Mouse (Mus musculus): ENCODE measurements around the gene Rnf38.
A peak's percentile ranks its signal among the peaks of the same experiment; 100 is the strongest.

Gene Rnf38

DNA sequence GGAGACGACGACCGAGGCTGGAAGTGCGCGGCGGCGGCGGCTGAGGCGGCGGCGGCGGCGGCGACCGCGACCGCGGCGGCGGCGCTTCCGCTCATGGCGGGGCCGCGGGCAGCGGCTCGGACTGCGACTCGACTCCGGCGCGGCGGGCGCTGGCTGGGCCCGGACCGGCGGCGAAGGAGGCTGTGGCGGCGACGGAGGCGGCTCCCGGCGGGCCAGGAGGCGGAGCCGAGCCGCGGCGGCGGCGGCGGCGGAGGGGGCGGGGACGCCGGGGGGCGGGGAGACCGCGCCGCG lies at the start of gene Rnf38:
TSS of gene Rnf38 (minus strand) at position 77 of the 291 bp plus-strand sequence.
- no peak for DNase-seq

DNA sequence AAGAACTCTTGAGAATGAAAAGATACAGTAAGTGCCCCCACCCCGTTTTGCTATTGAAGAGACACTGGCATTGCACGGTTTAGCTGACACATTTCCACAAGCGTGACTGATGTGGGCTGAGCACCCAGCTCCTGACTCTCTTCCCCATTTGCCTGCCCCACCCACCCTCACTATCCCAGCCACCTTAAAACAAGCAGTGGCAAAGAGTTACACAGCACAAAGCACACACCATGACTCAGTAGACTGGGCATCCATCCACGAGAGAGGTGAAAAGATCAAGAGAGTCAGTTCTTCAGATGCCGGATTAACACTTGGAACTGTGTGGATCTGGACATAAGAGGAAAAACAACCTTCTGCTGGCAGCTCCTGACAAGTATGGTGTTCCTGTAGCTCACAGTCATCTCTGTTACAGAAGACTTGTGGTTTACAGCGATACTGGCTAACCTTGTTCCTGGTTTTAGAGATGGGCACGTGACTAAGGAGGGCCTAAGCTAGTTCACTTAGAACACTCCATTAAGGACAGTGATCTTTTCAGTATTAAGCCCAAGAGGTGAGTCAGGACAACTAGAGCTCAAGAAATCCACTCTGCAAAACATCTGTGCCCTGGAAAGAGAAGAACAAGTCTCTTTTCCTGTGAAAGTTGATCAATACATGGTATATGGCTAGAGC lies 48.1 kb upstream of the Rnf38 start:
- DNase-seq = no peak

DNA sequence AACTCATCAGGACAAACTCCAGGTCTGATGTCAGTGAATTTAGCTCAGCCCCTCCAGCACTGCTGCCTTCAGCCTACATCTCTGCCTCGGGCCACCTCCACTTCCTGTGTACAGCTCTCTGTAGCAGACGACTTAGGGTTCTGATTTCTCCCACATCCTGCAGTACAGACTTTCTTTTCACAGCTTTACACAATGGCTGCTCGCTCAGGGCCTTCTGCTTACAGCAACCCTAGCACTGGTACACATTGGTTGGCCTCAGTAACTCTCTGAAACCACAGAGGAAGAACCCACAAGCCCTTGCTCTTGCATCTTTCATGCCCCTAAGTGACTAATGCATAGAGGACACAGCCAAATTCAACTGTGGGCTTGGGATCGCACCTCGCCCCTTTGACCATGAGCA lies 37.5 kb upstream of the Rnf38 start:
- peak; percentile 24 to 39 for DNase-seq

DNA sequence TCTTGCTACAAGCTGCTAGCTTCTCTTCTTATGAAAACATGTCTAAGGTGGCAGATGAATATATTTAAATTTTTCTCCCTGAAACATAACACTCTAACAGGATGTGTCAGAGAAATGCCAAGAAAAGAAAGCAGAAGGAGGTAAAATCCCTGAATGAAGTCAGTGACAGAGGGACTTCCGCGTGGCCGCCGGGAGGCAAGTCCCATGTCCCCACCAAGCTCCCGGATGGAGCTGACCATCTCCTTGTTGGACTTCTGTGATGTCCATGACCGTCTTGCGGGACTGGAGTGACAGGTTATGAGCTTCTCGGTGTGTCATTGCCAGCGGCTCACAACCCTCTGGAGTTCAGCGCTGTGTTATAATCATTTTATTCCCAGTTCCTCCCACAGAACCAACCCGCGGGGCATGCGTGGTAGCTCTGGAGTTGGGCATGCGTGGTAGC lies 35.8 kb upstream of the Rnf38 start:
- DNase-seq = no peak

DNA sequence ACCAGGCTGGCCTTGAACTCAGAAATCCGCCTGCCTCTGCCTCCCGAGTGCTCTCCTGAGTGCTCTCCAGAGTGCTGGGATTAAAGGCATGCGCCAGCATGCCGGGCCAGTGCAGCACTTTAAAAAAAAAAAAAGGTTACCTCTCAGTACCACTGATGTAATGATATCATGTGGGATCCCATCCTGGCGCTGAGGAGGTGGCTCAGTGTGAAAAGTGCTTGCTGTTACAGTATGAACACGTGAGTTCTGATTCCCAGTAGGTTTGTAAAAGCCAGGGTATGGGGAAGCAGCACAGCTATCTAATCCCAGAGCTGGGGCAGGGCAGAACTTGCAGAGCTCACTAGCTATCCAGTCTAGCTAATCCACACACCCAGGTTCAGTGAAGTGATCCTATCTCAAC lies 33.8 kb upstream of the Rnf38 start:
- DNase-seq = no peak

DNA sequence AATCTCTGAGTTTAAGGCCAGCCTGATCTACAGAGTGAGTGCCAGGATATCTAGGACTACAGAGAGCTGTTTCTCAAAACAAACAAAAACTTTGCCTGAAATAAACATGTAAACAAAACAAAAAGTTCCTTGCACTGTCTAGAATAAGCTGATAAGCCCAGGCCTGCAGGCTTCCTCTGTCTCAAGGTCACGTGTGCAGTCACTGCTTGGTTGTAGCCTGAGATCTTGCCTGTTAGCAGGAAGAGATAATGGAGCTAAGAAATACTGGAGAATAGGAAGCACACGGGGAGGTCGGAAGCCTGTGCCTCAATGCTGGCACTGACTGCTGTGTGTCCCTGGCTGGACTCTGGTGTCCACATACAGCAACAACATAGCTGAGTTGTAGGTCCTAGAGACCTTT lies 31.9 kb upstream of the Rnf38 start:
- DNase-seq = no peak

DNA sequence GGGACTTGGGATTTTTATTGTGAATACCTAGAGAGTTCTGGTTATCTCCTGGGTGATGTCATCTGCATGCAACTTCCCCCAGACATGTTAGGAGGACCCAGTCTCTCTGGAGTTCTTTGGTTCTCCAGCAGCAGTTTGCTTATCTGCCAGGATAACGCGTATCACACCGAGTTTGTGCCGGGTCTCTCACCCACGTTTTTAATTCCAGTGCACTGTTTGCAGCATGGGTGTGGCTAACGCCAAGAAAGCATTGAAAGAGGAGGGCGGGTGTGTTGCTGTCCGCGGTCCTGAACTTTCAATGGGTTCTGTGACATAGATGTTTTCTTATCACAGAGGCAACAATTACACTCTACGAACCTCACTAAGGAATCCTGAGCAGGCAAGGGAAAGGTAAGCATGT lies 26.7 kb upstream of the Rnf38 start:
- peak; percentile 45 to 54 for DNase-seq

DNA sequence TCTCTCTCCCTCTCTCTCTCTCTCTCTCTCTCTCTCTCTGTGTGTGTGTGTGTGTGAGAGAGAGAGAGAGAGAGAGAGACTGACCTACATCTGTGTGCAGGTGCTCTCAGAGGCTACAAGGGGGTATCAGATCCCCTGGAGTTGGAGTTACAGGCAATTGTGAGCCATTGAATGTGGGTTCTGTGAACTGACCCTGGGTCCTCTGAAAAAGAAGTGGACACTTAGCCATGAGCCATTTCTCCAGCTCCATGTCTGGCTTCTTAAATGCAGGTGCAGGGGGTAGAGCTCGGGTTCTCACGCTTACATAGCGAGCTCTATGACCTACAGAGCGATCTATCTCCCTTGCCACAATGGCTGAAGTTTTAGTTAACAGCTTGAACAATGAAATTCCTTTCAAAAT lies 25.5 kb upstream of the Rnf38 start:
- no peak for DNase-seq

DNA sequence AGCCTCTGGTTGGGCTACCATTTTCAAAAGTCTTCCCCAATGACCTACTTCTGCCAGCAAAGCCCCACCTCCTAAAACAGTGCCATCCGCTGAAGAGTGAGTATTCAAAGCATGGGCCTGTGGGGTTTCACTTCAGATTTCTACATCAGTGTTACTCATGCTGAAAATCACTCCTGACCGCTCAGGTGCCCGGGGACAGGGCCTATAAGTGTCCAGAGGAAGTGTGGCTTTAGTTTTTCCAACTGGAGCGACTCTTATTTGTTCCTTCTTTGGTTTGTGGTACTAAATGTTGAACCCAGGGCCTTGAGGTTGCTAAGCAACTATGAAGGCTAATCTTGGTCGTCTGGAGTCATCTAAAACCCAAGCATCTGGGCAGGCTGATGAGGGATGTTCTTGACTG lies 21.0 kb upstream of the Rnf38 start:
- DNase-seq = no peak

DNA sequence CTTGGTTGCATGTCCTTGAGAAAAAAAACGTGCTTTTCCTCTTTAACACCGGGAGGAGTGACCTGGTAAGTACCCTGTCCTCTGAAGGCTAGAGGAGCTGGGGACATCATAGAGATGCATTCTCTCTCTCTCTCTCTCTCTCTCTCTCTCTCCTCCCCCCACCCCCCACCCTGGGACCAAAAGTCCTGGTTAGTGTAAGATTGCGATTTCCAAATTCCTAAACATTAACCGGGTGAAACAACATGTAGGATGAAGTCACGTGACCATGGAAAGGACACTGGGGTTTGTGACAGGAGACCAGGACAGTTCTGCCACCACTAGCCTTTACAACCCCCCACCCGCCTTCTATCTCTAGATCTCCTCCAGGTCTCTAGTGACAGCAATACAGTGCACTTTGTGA lies 19.6 kb upstream of the Rnf38 start:
- no peak for DNase-seq

DNA sequence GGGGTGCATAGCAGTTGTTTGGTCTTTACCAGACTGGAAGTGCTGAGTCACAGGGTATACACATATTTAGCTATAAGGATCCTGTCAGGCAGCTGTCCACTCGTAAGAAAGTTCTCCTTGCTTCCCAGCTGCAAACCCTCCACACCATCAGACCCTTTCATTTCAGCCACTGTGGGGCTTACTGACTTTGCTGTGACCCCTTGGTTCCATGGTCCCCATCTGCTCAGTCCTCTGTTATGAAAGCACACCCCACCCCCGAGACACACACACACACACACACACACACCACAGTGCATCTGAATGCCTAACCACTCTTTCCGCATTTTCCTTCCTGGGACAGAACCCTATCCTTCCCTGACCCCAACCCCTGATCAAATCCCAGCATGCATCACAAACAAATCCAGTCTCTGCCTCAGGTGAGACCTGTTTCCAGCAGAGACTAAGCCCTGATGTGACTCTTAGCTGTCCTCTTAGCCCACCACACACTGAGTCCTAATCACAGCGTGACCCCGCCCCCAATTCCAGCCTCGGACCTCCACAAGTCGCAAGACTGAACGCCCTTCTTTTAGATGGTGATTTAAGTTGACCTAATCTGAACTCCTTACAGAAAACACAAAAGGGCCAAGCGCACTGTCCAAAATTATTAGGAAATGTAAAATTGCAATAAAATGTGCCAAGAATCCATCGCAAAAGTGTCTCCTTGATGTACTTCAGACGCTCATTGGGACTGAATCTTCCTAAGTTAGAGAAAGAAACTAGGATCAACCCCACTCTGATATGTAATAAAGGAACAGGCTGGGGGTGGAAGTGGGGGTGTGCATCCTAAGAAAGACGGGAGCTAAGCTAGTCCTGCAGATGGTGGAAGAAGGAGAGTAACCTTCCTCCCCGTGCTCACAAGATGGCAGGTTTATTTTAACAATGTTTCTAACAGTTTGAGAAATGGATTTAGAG lies 18.7 kb upstream of the Rnf38 start:
- DNase-seq = no peak

DNA sequence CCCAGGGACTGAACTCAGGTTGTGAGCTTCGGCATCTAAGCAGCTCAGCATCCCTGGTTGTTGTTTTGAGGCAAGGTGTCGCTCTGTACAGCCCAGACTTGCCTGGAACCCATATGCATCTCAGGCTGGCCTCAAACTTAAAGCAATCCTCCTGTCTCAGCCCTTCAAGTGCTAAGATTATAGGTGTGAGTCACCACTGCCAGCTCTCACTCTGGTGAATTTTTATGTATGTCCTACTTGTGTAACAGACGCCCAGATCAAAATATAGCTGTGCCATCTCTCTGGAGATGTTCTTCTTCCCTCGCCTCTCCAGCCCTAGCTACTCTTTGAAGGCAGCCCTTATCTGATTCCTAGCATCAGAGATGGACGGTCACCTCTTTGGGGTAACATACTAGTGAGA lies 17.9 kb upstream of the Rnf38 start:
- no peak for DNase-seq

DNA sequence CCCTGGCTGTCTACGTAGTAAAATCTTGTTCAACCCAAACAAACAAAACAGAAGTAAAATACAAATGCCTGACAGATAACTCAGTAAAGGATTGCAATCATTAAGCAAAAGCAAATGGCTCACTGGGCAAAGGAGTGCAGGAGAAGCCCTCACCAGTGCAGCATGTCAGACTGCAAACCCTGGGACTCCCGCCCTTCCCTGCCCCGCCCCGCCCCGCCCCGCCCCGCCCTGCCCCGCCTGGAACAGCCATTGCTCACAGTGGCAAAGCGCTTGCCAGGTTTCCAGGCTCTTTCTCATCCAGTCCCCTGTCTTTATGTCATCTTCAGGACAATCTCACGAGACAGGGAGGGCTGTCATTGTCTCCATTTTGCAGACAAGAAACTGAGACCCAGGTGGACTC lies 16.1 kb upstream of the Rnf38 start:
- DNase-seq = no peak

DNA sequence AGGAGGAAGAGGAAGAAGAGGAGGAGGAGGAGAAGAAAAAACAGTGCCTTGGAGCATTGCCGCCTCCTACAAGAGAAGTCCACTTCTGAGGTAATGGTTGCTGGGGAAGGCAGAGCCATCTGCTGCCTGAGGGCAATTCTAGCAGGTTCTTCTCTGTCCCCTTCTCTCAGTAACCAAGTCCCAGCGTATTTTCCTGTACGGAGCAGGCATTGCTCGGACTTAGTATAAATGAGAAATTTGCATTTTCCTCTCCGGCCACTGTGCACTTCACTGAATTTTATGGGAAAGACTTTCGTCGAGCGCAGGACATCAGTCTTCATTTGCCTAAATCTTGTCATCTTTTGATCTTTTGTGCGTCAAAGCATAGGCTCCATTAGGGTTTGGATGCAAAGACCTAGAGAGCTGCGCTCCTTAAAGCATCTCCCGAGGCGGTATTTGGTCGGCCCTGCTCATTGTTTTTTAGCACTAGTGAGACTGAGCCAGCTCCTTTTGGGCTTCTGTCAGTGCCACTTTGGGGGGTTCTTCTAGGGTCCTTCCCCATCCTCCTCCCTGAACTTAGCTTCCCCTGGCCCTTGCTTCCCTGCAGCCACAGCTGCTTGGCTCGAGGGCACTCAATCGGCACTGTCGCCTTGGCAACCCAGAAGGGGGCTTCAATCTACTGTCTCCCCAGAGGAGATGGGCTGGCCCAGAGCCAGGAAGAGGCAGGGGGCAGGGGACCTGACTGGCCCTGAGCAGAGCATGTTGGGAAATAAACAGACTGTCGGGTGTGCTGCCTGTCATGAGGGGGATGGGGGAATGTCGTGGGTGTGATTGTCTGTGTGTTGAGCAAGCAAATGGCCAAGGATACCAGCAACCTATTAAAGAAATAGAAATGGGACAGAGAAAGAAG lies 13.7 kb upstream of the Rnf38 start:
- no peak for DNase-seq

DNA sequence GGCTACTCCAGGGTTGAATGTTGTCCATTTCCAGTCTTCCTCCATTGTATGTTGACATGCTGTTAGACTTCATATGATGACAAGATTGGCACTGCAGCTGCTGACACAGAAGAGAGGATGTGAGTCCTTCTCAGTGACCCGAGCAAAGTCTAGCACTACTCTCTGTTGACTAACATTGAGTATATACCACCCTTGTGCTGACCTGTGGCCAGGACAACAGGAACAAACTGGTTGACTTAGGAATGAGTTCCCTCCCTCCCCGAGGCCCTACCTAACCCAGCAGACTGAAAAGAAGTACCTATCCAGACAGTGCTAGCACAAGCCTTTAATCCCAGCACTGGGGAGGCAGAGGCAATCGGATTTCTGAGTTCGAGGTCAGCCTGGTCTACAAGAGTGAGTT lies 12.7 kb upstream of the Rnf38 start:
- no peak for DNase-seq

DNA sequence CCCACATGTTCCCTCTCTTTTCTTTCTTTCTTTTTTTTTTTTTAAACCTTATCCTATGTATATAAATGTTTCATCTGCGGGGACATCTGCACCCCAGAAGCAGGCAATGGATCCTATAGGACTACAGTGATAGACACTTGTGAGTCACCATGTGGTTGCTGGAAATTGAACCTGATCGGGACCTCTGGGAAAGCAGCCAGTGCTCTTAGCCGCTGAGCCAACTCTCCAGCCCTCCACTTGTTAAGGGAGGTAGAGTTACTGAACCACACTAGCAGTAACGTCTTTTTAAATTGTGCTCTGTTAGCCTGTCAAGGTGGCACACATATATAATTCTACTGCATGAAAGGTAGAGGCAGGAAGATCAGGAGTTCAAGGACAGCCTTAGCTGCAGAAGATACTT lies 8.0 kb upstream of the Rnf38 start:
- DNase-seq = no peak

DNA sequence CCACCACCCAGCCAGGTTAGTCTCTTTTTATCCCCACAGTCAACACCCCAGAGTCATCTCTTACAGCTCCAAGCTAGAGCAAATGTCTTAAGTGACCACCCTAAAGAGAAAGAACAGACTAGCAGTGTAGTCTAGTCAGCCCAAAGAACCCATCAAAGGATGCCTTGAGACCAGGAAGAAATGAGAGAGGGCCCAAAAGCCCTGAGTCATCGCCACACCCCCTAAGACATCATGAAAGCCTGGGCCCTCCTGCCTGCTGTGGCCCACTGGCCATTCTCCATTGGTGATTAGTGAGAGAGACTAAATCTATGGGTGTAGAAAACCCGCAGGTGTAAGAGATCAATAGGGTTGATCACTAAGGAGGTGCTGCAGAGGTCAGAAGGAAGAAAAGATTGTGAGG lies 2.4 kb upstream of the Rnf38 start:
- DNase-seq = no peak

DNA sequence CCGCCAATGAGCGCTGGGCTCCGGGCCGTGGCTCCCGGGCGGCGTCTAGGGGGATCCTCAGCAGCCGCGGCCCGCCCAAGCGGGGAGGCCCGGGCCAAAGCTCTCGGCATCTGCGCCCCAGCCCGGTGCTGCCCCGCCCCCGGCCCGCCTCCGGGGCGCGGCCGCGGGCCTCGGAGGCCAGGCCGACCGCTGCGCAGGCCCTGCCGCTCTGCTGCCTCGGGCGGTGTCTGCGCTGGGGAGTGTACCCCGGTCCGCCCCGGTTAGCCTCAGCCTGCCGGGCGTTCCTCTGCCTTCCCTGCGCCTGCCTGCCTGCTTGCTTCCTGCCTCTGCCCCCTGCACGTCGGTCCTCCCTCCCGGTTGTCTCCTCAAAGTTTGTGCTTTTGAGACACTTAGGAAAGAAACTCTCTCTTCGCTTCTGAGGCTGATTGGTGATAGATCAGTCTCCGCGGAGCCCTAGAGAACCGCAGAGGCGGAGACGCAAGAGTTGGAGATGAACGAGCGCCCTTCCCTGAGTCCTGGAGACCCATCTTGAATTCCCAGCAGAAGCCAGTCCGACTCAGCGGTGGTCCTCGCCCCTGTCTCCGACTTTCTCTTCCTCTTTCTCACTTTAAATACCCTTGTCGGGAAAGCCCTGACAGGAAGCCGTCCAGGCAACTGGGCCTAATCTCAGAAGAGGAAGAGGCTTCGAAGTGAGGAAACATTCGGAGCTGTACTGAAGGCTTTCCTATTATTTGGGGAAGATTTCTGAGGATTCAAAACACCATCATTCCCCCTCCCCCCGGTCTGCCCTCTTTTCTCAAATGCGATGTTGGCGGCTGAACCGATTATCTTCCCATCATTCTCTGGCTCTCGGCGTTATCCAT lies 646 bp upstream of the Rnf38 start:
- DNase-seq = peak; percentile 86 to 94

DNA sequence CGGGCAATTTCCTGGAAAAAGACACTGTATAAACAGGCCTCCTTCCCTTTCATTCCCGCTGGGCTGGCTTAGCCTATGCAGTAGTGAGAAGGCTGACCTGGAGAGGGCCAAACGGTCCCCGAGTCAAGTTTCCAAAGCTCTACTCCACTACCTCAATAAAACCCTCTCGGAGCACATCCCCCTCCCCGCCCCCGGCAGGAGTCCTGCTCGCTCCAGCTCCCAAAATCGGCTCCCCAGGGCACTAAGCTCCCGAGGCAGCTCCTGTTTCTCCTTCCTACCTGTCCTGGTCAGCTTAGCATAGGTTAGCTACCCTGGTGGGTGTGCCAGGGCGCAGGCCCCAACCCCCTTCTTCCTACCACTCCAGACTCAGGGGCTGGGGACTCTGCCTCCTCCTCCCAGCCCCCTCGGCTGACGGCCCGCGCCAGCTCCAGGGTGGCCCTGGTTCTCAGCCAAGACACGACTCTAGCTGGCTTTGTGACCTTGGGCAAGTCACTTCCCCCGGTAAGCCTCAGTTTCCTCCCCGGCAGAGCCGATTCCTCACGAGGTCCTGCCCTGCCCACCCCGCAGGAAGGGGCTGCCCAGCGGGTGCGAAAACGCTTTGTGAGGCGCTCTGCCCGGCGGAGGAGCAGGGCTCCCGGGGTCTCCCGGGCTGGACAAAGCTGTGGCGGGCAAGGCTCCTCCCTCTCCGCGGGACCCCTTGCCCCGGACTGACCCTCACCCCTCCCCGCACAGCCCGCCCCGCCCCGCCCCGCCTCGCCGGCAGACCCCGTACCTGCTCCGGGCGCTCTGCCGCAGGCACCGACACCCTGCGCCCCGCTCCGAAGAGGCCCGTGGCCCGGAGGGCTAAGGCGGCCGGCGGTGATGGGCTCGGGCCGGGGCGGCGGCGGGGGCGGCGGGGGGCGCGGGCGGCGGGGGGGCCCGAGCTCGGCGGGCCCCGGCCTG lies 547 bp downstream of the Rnf38 start:
- DNase-seq = peak; percentile 39 to 61

DNA sequence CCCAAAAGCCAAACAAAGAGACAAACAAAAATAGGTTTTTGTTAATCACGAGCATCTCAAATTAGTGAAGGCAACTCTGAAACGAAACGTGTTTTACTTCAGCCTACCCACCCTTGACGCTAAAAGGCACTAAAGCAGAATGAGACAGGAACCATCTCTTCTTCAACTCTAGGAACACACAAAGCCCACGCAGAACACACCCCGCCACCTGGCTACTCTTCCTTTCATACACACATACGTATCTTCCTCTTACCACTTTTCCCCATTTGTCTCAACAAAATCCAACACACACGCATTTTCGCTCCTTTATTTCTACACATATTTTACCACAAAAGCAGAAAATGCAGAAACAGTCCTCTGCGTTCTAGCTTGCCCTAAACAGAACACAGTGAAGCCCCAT lies 8.5 kb downstream of the Rnf38 start:
- no peak for DNase-seq

DNA sequence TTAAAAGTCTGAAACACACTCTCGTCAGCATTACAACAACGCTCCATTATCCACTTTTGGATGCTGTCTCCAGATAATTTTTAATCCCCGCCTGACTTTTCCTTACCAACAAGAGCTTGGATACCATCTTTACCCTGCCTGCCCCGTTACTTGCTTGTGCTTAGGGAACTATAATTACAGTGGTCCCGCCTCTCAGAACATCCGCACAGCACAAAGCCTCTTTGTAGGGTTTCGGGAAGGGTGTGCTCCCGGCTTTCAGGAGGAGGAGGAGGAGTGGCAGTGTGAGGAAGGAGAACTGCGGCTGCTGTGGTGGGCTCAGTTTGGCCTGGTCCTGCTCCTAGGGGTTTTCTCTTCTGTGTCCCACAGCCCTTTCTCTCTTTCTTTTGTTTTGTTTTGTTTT lies 9.4 kb downstream of the Rnf38 start:
- no peak for DNase-seq
